Mouse (Mus musculus): Measurements from ENCODE around the gene Pheta1.

The Pheta1 gene

GRCm38 (mm10) chr5:121889819-121890362 is 41.1 kb downstream of the Pheta1 start:
- DNase-seq (ENCODE audit: low spot score in 2 of 2) = no peak

- no peak for DNase-seq (ENCODE audit: low spot score in 2 of 2)
These were observed 42.1 kb downstream of the Pheta1 start for GRCm38 (mm10) chr5:121890925-121891324.

GRCm38 (mm10) chr5:121892281-121892680 is 43.5 kb downstream of the Pheta1 start:
- DNase-seq (ENCODE audit: low spot score in 2 of 2) = no peak

- DNase-seq (ENCODE audit: low spot score in 2 of 2) = no peak
These were observed 44.8 kb downstream of the Pheta1 start for GRCm38 (mm10) chr5:121893581-121893980.

GRCm38 (mm10) chr5:121894647-121895046 is 45.9 kb downstream of the Pheta1 start:
- DNase-seq (ENCODE audit: low spot score in 2 of 2) = no peak

GRCm38 (mm10) chr5:121895117-121895756 is 46.5 kb downstream of the Pheta1 start:
- no peak for DNase-seq (ENCODE audit: low spot score in 2 of 2)

- no peak for DNase-seq (ENCODE audit: low spot score in 2 of 2)
These were observed 54.3 kb downstream of the Pheta1 start for GRCm38 (mm10) chr5:121902809-121903745.

All from spleen, postnatal 4 days (tissue).